Mouse (Mus musculus) limb, embryonic 12.5 days (tissue): ENCODE data around the gene Csrp1. TPM values are rescaled to one million over a fixed set of nuclear protein-coding genes. Genes with fewer than 3 reads are reported as not detected.

Experiments
- ATAC-seq: fragments of 200-750 bp; cut with Nextera tagmentation; 2 replicates; pipeline ENCODE4 v1.8.0; 2017; ENCODE audit warnings: low read depth, moderate TSS enrichment; ENCODE audit not compliant: insufficient number of reproducible peaks, insufficient read depth, low FRiP score, low TSS enrichment
- H3K27ac ChIP-seq: fragments of 300-500 bp; sonication (generic); 2 replicates; pipeline ENCODE4 v1.5.1; 2016; ENCODE audit warnings: mild to moderate bottlenecking, moderate library complexity
- H3K27me3 ChIP-seq: fragments of 300-500 bp; sonication (generic); 2 replicates; pipeline ENCODE4 v1.6.1; 2016; ENCODE audit warnings: mild to moderate bottlenecking, moderate library complexity
- H3K36me3 ChIP-seq: fragments of 300-500 bp; sonication (generic); 2 replicates; pipeline ENCODE4 v1.6.1; 2016; ENCODE audit warnings: mild to moderate bottlenecking, moderate library complexity
- H3K4me1 ChIP-seq: fragments of 300-500 bp; sonication (generic); replicated peaks from 2 replicates; pipeline ENCODE4 v1.6.1; 2016
- H3K4me2 ChIP-seq: fragments of 300-500 bp; sonication (generic); 2 replicates; pipeline ENCODE4 v1.6.1; 2016; ENCODE audit warnings: mild to moderate bottlenecking, moderate library complexity
- H3K4me3 ChIP-seq: fragments of 300-500 bp; sonication (generic); replicated peaks from 2 replicates; pipeline ENCODE4 v1.5.1; 2016; ENCODE audit warnings: mild to moderate bottlenecking
- H3K9ac ChIP-seq: fragments of 300-500 bp; sonication (generic); replicated peaks from 2 replicates; pipeline ENCODE4 v1.6.1; 2016; ENCODE audit warnings: mild to moderate bottlenecking, moderate library complexity
- H3K9me3 ChIP-seq: fragments of 300-500 bp; sonication (generic); 2 replicates; pipeline ENCODE4 v1.6.1; 2016; ENCODE audit warnings: mild to moderate bottlenecking, moderate library complexity
- WGBS: fragments of 180-500 bp; shearing (Covaris S2); methylation state at CpG from one replicate; pipeline ENCODE4 v1.1.7; 2016; 5-methylcytosine and 5-hydroxymethylcytosine counted together
- polyA plus RNA-seq: library from polyadenylated mRNA; unstranded; fragments of >200 nt; fragmentation: Nextera tagmentation; extraction: Ambion mirVana; gene quantifications from 2 replicates; pipeline ENCODE4 v1.2.1, GENCODE M21; 2016

Gene Csrp1
- polyA plus RNA-seq, 1 experiment from 2014 or later, result 63.6 TPM

- peaks cover 21% of the 10 kb centered on the region for H3K4me1 ChIP-seq
- no peaks in the 10 kb centered on the region for H3K9me3 ChIP-seq
- peaks cover 11% of the 10 kb centered on the region for H3K27me3 ChIP-seq
- 92% methylated on average over 5 of the region's 5 CpGs for WGBS
- no peak overlapping the region for H3K4me2 ChIP-seq
- ATAC-seq, result no peak
- H3K36me3 ChIP-seq, result no peaks in the 10 kb centered on the region
- H3K9ac ChIP-seq, result no peak overlapping the region
- no peak overlapping the region for H3K4me3 ChIP-seq
- no peak overlapping the region for H3K27ac ChIP-seq
Measured at GRCm38 (mm10) chr1:135761728-135762127, 41.9 kb downstream of the Csrp1 start.

- ATAC-seq, result no peak
- Histone ChIP-seq H3K9me3 (no peaks in the 10 kb centered on the region), H3K27ac (no peak overlapping the region), H3K4me3 (no peak overlapping the region), H3K36me3 (peaks cover 4% of the 10 kb centered on the region), H3K27me3 (peaks cover 11% of the 10 kb centered on the region), H3K4me2 (no peak overlapping the region), H3K4me1 (peaks cover 32% of the 10 kb centered on the region), H3K9ac (no peak overlapping the region)
- 64% methylated on average over 9 of the region's 9 CpGs for WGBS
Measured at GRCm38 (mm10) chr1:135763503-135764205, 43.8 kb downstream of the Csrp1 start.

GRCm38 (mm10) chr1:135764206-135764528, 44.3 kb downstream of the Csrp1 start:
- no peak overlapping the region for H3K27ac ChIP-seq
- no peak overlapping the region for H3K4me3 ChIP-seq
- no peak for ATAC-seq
- no peak overlapping the region for H3K4me2 ChIP-seq
- H3K9me3 ChIP-seq, result no peaks in the 10 kb centered on the region
- 63% methylated on average over 2 of the region's 2 CpGs for WGBS
- H3K9ac ChIP-seq, result no peak overlapping the region
- H3K36me3 ChIP-seq, result peaks cover 10% of the 10 kb centered on the region
- peaks cover 11% of the 10 kb centered on the region for H3K27me3 ChIP-seq
- peaks cover 32% of the 10 kb centered on the region for H3K4me1 ChIP-seq

GRCm38 (mm10) chr1:135765645-135766591, 46.1 kb downstream of the Csrp1 start, which contains the start of gene Phlda3:
Gene Phlda3 (plus strand): TSS chr1:135766119.
- H3K4me3 ChIP-seq, result peak within 1 kb of the TSS; percentile 72
- H3K27me3 ChIP-seq, result peaks cover 11% of the 10 kb centered on the region
- H3K9ac ChIP-seq, result peak within 1 kb of the TSS; percentile 90
- H3K27ac ChIP-seq, result peak within 1 kb of the TSS; percentile 89
- H3K4me1 ChIP-seq, result peaks cover 32% of the 10 kb centered on the region
- peaks cover 17% of the 10 kb centered on the region for H3K36me3 ChIP-seq
- peak within 1 kb of the TSS; percentile 90 for H3K4me2 ChIP-seq
- ATAC-seq, result peak; percentile 82
- H3K9me3 ChIP-seq, result no peaks in the 10 kb centered on the region
- 1% methylated on average over 90 of the region's 90 CpGs for WGBS

- peak overlapping the region; percentile 72 for H3K4me3 ChIP-seq
- peaks cover 32% of the 10 kb centered on the region for H3K4me1 ChIP-seq
- peaks cover 17% of the 10 kb centered on the region for H3K36me3 ChIP-seq
- H3K4me2 ChIP-seq, result peak overlapping the region; percentile 90
- H3K9ac ChIP-seq, result peak overlapping the region; percentile 90
- ATAC-seq, result 0 out of 2 replicates have a peak, but pooled peaks have one; percentile 11
- 25% methylated on average over 30 of the region's 30 CpGs for WGBS
- H3K27ac ChIP-seq, result peak overlapping the region; percentile 89
- H3K27me3 ChIP-seq, result peaks cover 11% of the 10 kb centered on the region
- H3K9me3 ChIP-seq, result no peaks in the 10 kb centered on the region
Measured at GRCm38 (mm10) chr1:135766592-135767306, 46.9 kb downstream of the Csrp1 start.

GRCm38 (mm10) chr1:135767324-135767890, 47.5 kb downstream of the Csrp1 start:
- Histone ChIP-seq H3K27ac (no peak overlapping the region), H3K4me1 (peaks cover 32% of the 10 kb centered on the region)
- no peak for ATAC-seq

GRCm38 (mm10) chr1:135768400-135768799, 48.5 kb downstream of the Csrp1 start:
- H3K9me3 ChIP-seq, result no peaks in the 10 kb centered on the region
- no peak overlapping the region for H3K4me3 ChIP-seq
- H3K27me3 ChIP-seq, result peaks cover 11% of the 10 kb centered on the region
- peaks cover 32% of the 10 kb centered on the region for H3K4me1 ChIP-seq
- 92% methylated on average over 2 of the region's 2 CpGs for WGBS
- no peak overlapping the region for H3K4me2 ChIP-seq
- peaks cover 17% of the 10 kb centered on the region for H3K36me3 ChIP-seq
- no peak for ATAC-seq
- H3K27ac ChIP-seq, result no peak overlapping the region
- H3K9ac ChIP-seq, result no peak overlapping the region

More at GRCm38 (mm10) chr1:135767324-135767890, 47.5 kb downstream of the Csrp1 start:
- Histone ChIP-seq H3K36me3 (peaks cover 17% of the 10 kb centered on the region), H3K9ac (0 out of 2 replicates have a peak overlapping the region, but pooled peaks have one; percentile 90), H3K9me3 (no peaks in the 10 kb centered on the region), H3K4me2 (peak overlapping the region; percentile 90), H3K4me3 (peak overlapping the region; percentile 72), H3K27me3 (peaks cover 11% of the 10 kb centered on the region)
- WGBS, result 85% methylated on average over 4 of the region's 4 CpGs

GRCm38 (mm10) chr1:135770237-135770636, 50.4 kb downstream of the Csrp1 start:
- peaks cover 20% of the 10 kb centered on the region for H3K4me1 ChIP-seq
- peaks cover 17% of the 10 kb centered on the region for H3K36me3 ChIP-seq
- ATAC-seq, result no peak
- no peak overlapping the region for H3K4me3 ChIP-seq
- peaks cover 7% of the 10 kb centered on the region for H3K27me3 ChIP-seq
- WGBS, result 65% methylated on average over 7 of the region's 7 CpGs
- H3K9ac ChIP-seq, result no peak overlapping the region
- H3K9me3 ChIP-seq, result no peaks in the 10 kb centered on the region
- H3K27ac ChIP-seq, result no peak overlapping the region
- H3K4me2 ChIP-seq, result no peak overlapping the region

- H3K9ac ChIP-seq, result 0 out of 2 replicates have a peak overlapping the region, but pooled peaks have one; percentile 18
Measured at GRCm38 (mm10) chr1:135770896-135771572, 51.2 kb downstream of the Csrp1 start.

GRCm38 (mm10) chr1:135771573-135771970, 51.7 kb downstream of the Csrp1 start:
- no peaks in the 10 kb centered on the region for H3K9me3 ChIP-seq
- H3K4me1 ChIP-seq, result peaks cover 13% of the 10 kb centered on the region
- H3K4me2 ChIP-seq, result no peak overlapping the region
- no peak overlapping the region for H3K9ac ChIP-seq
- H3K4me3 ChIP-seq, result no peak overlapping the region
- H3K27me3 ChIP-seq, result no peaks in the 10 kb centered on the region
- ATAC-seq, result no peak
- H3K36me3 ChIP-seq, result peaks cover 17% of the 10 kb centered on the region
- WGBS, result 75% methylated on average over 8 of the region's 8 CpGs
- H3K27ac ChIP-seq, result no peak overlapping the region

More at GRCm38 (mm10) chr1:135770896-135771572, 51.2 kb downstream of the Csrp1 start:
- Histone ChIP-seq H3K36me3 (peaks cover 17% of the 10 kb centered on the region), H3K4me3 (no peak overlapping the region), H3K4me1 (peaks cover 13% of the 10 kb centered on the region), H3K4me2 (no peak overlapping the region), H3K9me3 (no peaks in the 10 kb centered on the region), H3K27me3 (peaks cover under 1% of the 10 kb centered on the region; the same call in 1 of the 2 replicates), H3K27ac (no peak overlapping the region)
- ATAC-seq, result no peak
- WGBS, result 63% methylated on average over 12 of the region's 12 CpGs
